In genomic region chr2:168055910-168056665, GRCm38 (mm10) we compare ENCODE assay signal across 14 mouse cellular contexts. TPM values are rescaled to one million over a fixed set of nuclear protein-coding genes. Genes with fewer than 3 reads are reported as not detected.
A peak's percentile ranks its signal among the peaks of the same experiment; 100 is the strongest.
DNase-seq lines count a peak whose midpoint lies in the region; ATAC-seq lines count a peak whose summit lies in the region.
"Had no signal": no experiment of that assay in that cellular context is flagged by ENCODE, and none has a peak within 500 bp of the region (broad histone marks: within the 10 kb centered on the region; RNA-seq: fewer than 3 reads in every experiment).

No protein-coding gene starts in this region.

- H3K36me3 ChIP-seq in heart, embryonic 11.5 days (ENCODE audit: control insufficient read depth, insufficient read depth, low read length): no peaks in the 10 kb centered on the region
- no peaks in the 10 kb centered on the region for H3K36me3 ChIP-seq in limb, embryonic 10.5 days

- peaks cover 10% of the 10 kb centered on the region for H3K4me1 ChIP-seq in heart, embryonic 11.5 days (ENCODE audit: control insufficient read depth, insufficient read depth, low read length)
- H3K4me1 ChIP-seq in limb, embryonic 10.5 days: peaks cover 28% of the 10 kb centered on the region
- H3K4me1 ChIP-seq: forebrain, embryonic 13.5 days had no signal

- DNase-seq in heart, adult 9 months (ENCODE audit: low spot score in 2 of 2): no peak
- peak; percentile 48 for DNase-seq in kidney, postnatal 10 days
- no peak for DNase-seq in kidney, postnatal 25 days
- peak; percentile 70 for DNase-seq in embryo, embryonic 10 days (ENCODE audit: low spot score)
- peak; percentile 59 for DNase-seq in limb, embryonic 10.5 days (ENCODE audit: low spot score)
- DNase-seq in gastrocnemius, postnatal 14 days: no peak
- DNase-seq in adrenal gland, postnatal 25 days: no peak
- DNase-seq: adrenal gland, adult 2 months; cerebellum, postnatal 25 days had no signal

- intact Hi-C loops in gastrocnemius, postnatal 14 days (cut with DNase I; ENCODE audit: low total_unique reads): no loop called here

- peak overlapping the region; percentile 65; the same call in 1 of the 2 replicates for H3K27ac ChIP-seq in heart, embryonic 11.5 days (ENCODE audit: low read depth, low read length)
- H3K27ac ChIP-seq in limb, embryonic 10.5 days: peak overlapping the region; percentile 17
- H3K27ac ChIP-seq: forebrain, embryonic 13.5 days had no signal

- H3K27me3 ChIP-seq in heart, embryonic 11.5 days (ENCODE audit: control insufficient read depth, insufficient read depth, low read length): no peaks in the 10 kb centered on the region
- H3K27me3 ChIP-seq in limb, embryonic 10.5 days (ENCODE audit: low read depth, poor library complexity, severe bottlenecking): peaks cover 15% of the 10 kb centered on the region

- WGBS in heart, embryonic 11.5 days (ENCODE audit: insufficient replicate concordance): 14% methylated on average over 14 of the region's 14 CpGs
- 15% methylated on average over 14 of the region's 14 CpGs for WGBS in limb, embryonic 10.5 days

- H3K9ac ChIP-seq in heart, embryonic 11.5 days (ENCODE audit: low read depth, low read length): no peak overlapping the region
- H3K9ac ChIP-seq: forebrain, embryonic 13.5 days had no signal

- H3K9me3 ChIP-seq in heart, embryonic 11.5 days (replicated peaks; ENCODE audit: control insufficient read depth, low read length): no peaks in the 10 kb centered on the region
- H3K9me3 ChIP-seq in limb, embryonic 10.5 days (replicated peaks): no peaks in the 10 kb centered on the region

- no peak overlapping the region for H3K4me3 ChIP-seq in heart, embryonic 11.5 days (ENCODE audit: low read depth, low read length)
- H3K4me3 ChIP-seq in limb, embryonic 10.5 days: no peak overlapping the region
- H3K4me3 ChIP-seq: forebrain, embryonic 13.5 days had no signal

- peak overlapping the region; percentile 49 for H3K4me2 ChIP-seq in heart, embryonic 11.5 days
- H3K4me2 ChIP-seq: forebrain, embryonic 13.5 days had no signal

- no peak for ATAC-seq in heart, embryonic 11.5 days (replicated peaks; ENCODE audit: insufficient number of reproducible peaks, low FRiP score, low TSS enrichment)
- ATAC-seq: forebrain, embryonic 13.5 days; hindbrain, embryonic 16.5 days; midbrain, embryonic 16.5 days had no signal

RNA-seq across cellular contexts. Expression of gene Pard6b, which starts 24.7 kb away (rescaled TPM):
- polyA plus RNA-seq in heart, embryonic 11.5 days (2014; fragmentation: Nextera tagmentation; extraction: Ambion mirVana): 8.9 and 11.8 TPM in 2 replicates
- polyA plus RNA-seq in limb, embryonic 10.5 days (2016; fragmentation: Nextera tagmentation; extraction: Ambion mirVana): 4.5 and 6.0 TPM in 2 replicates
- 1 to 10 TPM in 1 of 2 experiments, under 1 TPM in 1; 0.74 to 1.4 TPM for total RNA-seq in gastrocnemius, postnatal 14 days (2021)
- total RNA-seq in adrenal gland, postnatal 25 days (2021): 1.6 and 2.3 TPM in 2 replicates

RNA-seq across cellular contexts. Expression of gene Ripor3, which starts 45.7 kb away (rescaled TPM):
- 0.97 and 2.1 TPM in 2 replicates for polyA plus RNA-seq in heart, embryonic 11.5 days (2014; fragmentation: Nextera tagmentation; extraction: Ambion mirVana)
- polyA plus RNA-seq in limb, embryonic 10.5 days (2016; fragmentation: Nextera tagmentation; extraction: Ambion mirVana): 0.44 and 0.49 TPM in 2 replicates
- total RNA-seq in gastrocnemius, postnatal 14 days (2021): 1 to 10 TPM; 1.6 to 1.7 TPM
- 2.1 and 2.8 TPM in 2 replicates for total RNA-seq in adrenal gland, postnatal 25 days (2021)
- total RNA-seq: MEL had no signal

Comparison
In these comparisons a context has a peak if more than half of its experiments do, and no peak if none do; other contexts are left out.
1. DNase-seq: peak in kidney, postnatal 10 days (single experiment), embryo, embryonic 10 days (single experiment) and limb, embryonic 10.5 days (single experiment); none in heart, adult 9 months (0 of 2), kidney, postnatal 25 days (0 of 2), gastrocnemius, postnatal 14 days (single experiment) and adrenal gland, postnatal 25 days (single experiment).